Mouse (Mus musculus) spleen, adult 2 months (tissue): ENCODE data around the gene Plekhg3. TPM values are rescaled to one million over a fixed set of nuclear protein-coding genes. Genes with fewer than 3 reads are reported as not detected.

Experiments used
- DNase-seq, 2 experiments: peaks; one replicate each; pipeline versions ENCODE4 v3.0.0 to v3.0.0-alpha.2; 2012 to 2021; ENCODE audit warnings: low spot score in 2 of 2, low read depth in 1 of 2
- H3K27ac ChIP-seq: fragments of 200-500 bp; 2 replicates; pipeline ENCODE4 v1.5.1; 2012; ENCODE audit warnings: low read length, inconsistent platforms; ENCODE audit not compliant: insufficient read depth
- H3K27me3 ChIP-seq: fragments of 200-500 bp; 2 replicates; pipeline ENCODE4 v1.6.1; 2012; ENCODE audit warnings: mild to moderate bottlenecking, moderate library complexity, low read length, inconsistent platforms; ENCODE audit not compliant: control insufficient read depth, insufficient read depth
- H3K36me3 ChIP-seq: fragments of 200-500 bp; 2 replicates; pipeline ENCODE4 v1.6.1; 2012; ENCODE audit warnings: mild to moderate bottlenecking, low read length, inconsistent platforms; ENCODE audit not compliant: control insufficient read depth, insufficient read depth
- H3K4me1 ChIP-seq: fragments of 200-500 bp; 2 replicates; pipeline ENCODE4 v1.6.1; 2011; ENCODE audit warnings: inconsistent platforms; ENCODE audit not compliant: control insufficient read depth, insufficient read depth, insufficient read length
- H3K4me3 ChIP-seq: fragments of 200-500 bp; 2 replicates; pipeline ENCODE4 v1.5.1; 2011; ENCODE audit warnings: mild to moderate bottlenecking, inconsistent platforms; ENCODE audit not compliant: insufficient read depth, insufficient read length; ENCODE audit errors: extremely low read depth
- CTCF ChIP-seq: fragments of 200-500 bp; IDR thresholded peaks from 2 replicates; pipeline ENCODE4 v1.5.1; 2011; ENCODE audit warnings: mild to moderate bottlenecking, inconsistent platforms; ENCODE audit not compliant: insufficient read depth, insufficient read length, insufficient replicate concordance; ENCODE audit errors: extremely low read depth
- POLR2A ChIP-seq: fragments of 200-500 bp; IDR thresholded peaks from 2 replicates; pipeline ENCODE4 v1.6.1; 2011; ENCODE audit warnings: low read depth, low read length, inconsistent platforms
- WGBS: fragments of 180-500 bp; shearing (Covaris S2); methylation state at CpG from one replicate; pipeline ENCODE4 v1.1.7; 2018; 5-methylcytosine and 5-hydroxymethylcytosine counted together
- polyA plus RNA-seq: library from polyadenylated mRNA; depleted of rRNA; stranded (reverse); fragments of >200 nt; gene quantifications from 2 replicates; pipeline ENCODE4 v1.2.3, GENCODE M21; 2012

The Plekhg3 gene
- polyA plus RNA-seq, 1 experiment, result 15.3 TPM

DNA sequence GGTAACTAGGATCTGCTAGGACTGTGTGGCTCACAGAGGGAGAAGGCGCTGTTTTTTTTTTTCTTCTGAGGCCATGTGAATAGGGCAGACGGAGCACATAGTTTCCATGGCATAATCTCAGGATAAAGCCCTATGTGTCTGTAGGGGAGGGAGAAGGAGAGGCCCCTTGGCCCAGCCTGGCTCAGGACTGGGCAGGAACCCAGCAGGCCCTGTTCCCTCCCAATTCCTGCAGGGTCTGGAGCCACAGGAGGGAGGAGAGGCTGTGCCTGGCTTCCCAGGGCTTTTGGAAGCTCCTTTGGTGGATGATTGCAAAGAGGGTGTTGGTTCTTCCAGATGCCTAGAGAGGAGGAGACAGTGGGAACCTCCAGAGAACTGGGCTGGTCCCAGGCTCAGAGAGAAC lies 24.2 kb upstream of the Plekhg3 start:
- H3K4me1 ChIP-seq, result no peaks in the 10 kb centered on the region
- no peak overlapping the region for H3K27ac ChIP-seq
- DNase-seq, result no peak
- 82% methylated on average over 2 of the region's 2 CpGs for WGBS
- no peak overlapping the region for H3K4me3 ChIP-seq
- H3K27me3 ChIP-seq, result no peaks in the 10 kb centered on the region
- TF ChIP-seq CTCF (no peak), POLR2A (no peak)
- H3K36me3 ChIP-seq, result no peaks in the 10 kb centered on the region

GRCm38 (mm10) chr12:76507791-76508190 lies 22.9 kb upstream of the Plekhg3 start:
- DNase-seq, result no peak
- no peak overlapping the region for H3K4me3 ChIP-seq
- H3K4me1 ChIP-seq, result no peaks in the 10 kb centered on the region
- no peaks in the 10 kb centered on the region for H3K27me3 ChIP-seq
- TF ChIP-seq POLR2A (no peak), CTCF (no peak)
- 89% methylated on average over 5 of the region's 5 CpGs for WGBS
- H3K36me3 ChIP-seq, result no peaks in the 10 kb centered on the region
- no peak overlapping the region for H3K27ac ChIP-seq

- Histone ChIP-seq H3K36me3 (no peaks in the 10 kb centered on the region), H3K4me3 (no peak overlapping the region), H3K27ac (no peak overlapping the region), H3K27me3 (no peaks in the 10 kb centered on the region), H3K4me1 (no peaks in the 10 kb centered on the region)
- DNase-seq, result no peak
- 90% methylated on average over 7 of the region's 7 CpGs for WGBS
- no peak for TF ChIP-seq CTCF
- no peak for TF ChIP-seq POLR2A
Observed at GRCm38 (mm10) chr12:76508909-76509440, 21.7 kb upstream of the Plekhg3 start.

- Histone ChIP-seq H3K27me3 (no peaks in the 10 kb centered on the region), H3K4me3 (no peak overlapping the region), H3K27ac (no peak overlapping the region), H3K4me1 (no peaks in the 10 kb centered on the region), H3K36me3 (no peaks in the 10 kb centered on the region)
- WGBS, result 73% methylated on average over 1 of the region's 1 CpGs
- no peak for DNase-seq
- TF ChIP-seq POLR2A, result no peak
- TF ChIP-seq CTCF, result no peak
Observed at GRCm38 (mm10) chr12:76512731-76513130, 18.0 kb upstream of the Plekhg3 start.

DNA sequence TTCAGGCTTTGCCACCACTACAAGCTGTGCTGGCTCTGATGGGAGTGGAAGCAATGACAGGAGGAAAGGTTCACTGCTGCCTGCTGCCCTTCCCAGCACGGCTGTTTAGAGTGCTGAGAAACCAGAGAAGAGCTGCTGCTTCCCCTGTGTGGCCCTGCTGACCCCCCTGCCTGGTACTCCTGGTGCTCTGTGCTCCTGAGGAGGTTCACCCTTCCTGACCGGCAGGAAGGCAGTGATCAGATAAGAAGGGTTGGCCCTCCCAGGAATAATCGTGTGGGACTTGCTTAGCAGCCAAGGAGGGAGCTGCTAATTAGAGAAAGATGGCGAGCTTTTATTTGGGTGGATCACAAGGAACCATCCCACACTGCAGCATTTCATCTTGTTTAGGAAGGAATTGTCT lies 15.8 kb upstream of the Plekhg3 start:
- Histone ChIP-seq H3K4me1 (no peaks in the 10 kb centered on the region), H3K27ac (no peak overlapping the region), H3K36me3 (no peaks in the 10 kb centered on the region), H3K4me3 (no peak overlapping the region), H3K27me3 (no peaks in the 10 kb centered on the region)
- TF ChIP-seq CTCF, result no peak
- TF ChIP-seq POLR2A, result no peak
- no peak for DNase-seq
- 44% methylated on average over 4 of the region's 4 CpGs for WGBS

GRCm38 (mm10) chr12:76518000-76518399 lies 12.7 kb upstream of the Plekhg3 start:
- Histone ChIP-seq H3K36me3 (no peaks in the 10 kb centered on the region), H3K27ac (no peak overlapping the region), H3K27me3 (no peaks in the 10 kb centered on the region), H3K4me3 (no peak overlapping the region), H3K4me1 (no peaks in the 10 kb centered on the region)
- no peak for DNase-seq
- TF ChIP-seq CTCF (no peak), POLR2A (no peak)
- WGBS, result 91% methylated on average over 9 of the region's 9 CpGs

DNA sequence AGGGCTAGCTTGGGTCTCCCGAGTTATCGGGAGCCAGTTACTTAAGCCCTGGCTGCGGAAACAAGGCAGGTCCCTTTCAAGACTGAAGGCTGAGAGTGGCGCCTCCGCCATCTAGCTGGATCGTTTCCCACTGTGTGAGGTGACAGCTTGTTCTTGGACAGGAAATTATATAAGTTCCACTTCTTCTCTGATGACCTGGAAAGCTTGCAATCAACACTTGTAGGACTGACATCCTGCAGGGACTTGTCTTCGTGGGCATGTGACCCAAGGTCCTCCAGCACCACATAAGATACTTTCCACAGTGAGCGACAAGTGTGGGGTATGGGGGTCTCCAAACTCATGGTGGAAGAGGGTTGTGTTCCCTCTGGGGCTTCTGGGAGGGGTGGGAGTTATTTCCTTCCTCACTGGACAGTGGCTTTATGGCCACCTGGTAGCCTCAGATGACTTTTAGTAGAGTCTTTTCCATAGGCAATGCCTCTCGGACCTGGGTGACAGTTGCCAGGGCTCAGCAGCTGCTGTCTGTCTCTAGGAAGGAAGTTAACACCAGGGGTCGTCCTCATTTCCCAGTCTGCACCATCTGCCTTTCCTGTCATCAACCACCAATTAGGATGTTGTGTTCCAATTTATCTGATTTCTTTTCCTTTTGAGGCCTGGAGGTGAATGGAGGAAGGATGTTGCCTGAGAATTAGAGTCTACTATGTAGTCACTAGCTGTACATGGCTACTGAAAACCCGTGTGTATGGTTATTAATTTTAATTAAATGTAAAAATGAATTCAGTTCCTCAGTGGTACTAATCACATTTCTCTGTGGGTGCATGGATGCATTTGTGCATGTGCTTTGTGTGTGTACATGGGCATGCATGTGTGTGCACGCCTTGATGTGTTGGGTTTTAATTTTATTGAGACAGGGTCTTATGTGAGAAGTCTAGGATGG lies 11.5 kb upstream of the Plekhg3 start:
- TF ChIP-seq CTCF (no peak), POLR2A (no peak)
- H3K4me1 ChIP-seq, result no peaks in the 10 kb centered on the region
- 60% methylated on average over 12 of the region's 12 CpGs for WGBS
- no peak overlapping the region for H3K27ac ChIP-seq
- H3K36me3 ChIP-seq, result no peaks in the 10 kb centered on the region
- DNase-seq, result no peak
- no peaks in the 10 kb centered on the region for H3K27me3 ChIP-seq
- no peak overlapping the region for H3K4me3 ChIP-seq
